Mouse (Mus musculus) kidney, embryonic 15.5 days (tissue): Measurements from ENCODE around the gene Dhx15. TPM values are rescaled to one million over a fixed set of nuclear protein-coding genes. Genes with fewer than 3 reads are reported as not detected.

Experiments used
- ATAC-seq: fragments of 200-750 bp; cut with Nextera tagmentation; replicated peaks from 2 replicates; pipeline ENCODE4 v1.8.0; 2017; ENCODE audit warnings: moderate TSS enrichment; ENCODE audit not compliant: low FRiP score
- H3K27ac ChIP-seq: fragments of 300-500 bp; sonication (generic); 2 replicates; pipeline ENCODE4 v1.5.1; 2015; ENCODE audit warnings: mild to moderate bottlenecking, inconsistent platforms
- H3K27me3 ChIP-seq: fragments of 300-500 bp; sonication (generic); 2 replicates; pipeline ENCODE4 v1.6.1; 2015; ENCODE audit warnings: inconsistent platforms
- H3K36me3 ChIP-seq: fragments of 300-500 bp; sonication (generic); 2 replicates; pipeline ENCODE4 v1.6.1; 2015; ENCODE audit warnings: inconsistent platforms
- H3K4me1 ChIP-seq: fragments of 300-500 bp; sonication (generic); 2 replicates; pipeline ENCODE4 v1.6.1; 2015; ENCODE audit warnings: inconsistent platforms
- H3K4me2 ChIP-seq: fragments of 300-500 bp; sonication (generic); 2 replicates; pipeline ENCODE4 v1.6.1; 2015; ENCODE audit warnings: moderate library complexity, mild to moderate bottlenecking, inconsistent platforms
- H3K4me3 ChIP-seq: fragments of 300-500 bp; sonication (generic); replicated peaks from 2 replicates; pipeline ENCODE4 v1.5.1; 2015; ENCODE audit warnings: mild to moderate bottlenecking, inconsistent platforms
- H3K9ac ChIP-seq: fragments of 300-500 bp; sonication (generic); 2 replicates; pipeline ENCODE4 v1.6.1; 2015; ENCODE audit warnings: mild to moderate bottlenecking, inconsistent platforms
- H3K9me3 ChIP-seq: fragments of 300-500 bp; sonication (generic); replicated peaks from 2 replicates; pipeline ENCODE4 v1.6.1; 2016; ENCODE audit warnings: inconsistent platforms
- WGBS: fragments of 180-500 bp; shearing (Covaris S2); methylation state at CpG from one replicate; pipeline ENCODE4 v1.1.7; 2015; ENCODE audit warnings: mixed read lengths; 5-methylcytosine and 5-hydroxymethylcytosine counted together
- polyA plus RNA-seq: library from polyadenylated mRNA; unstranded; fragments of >200 nt; fragmentation: Nextera tagmentation; extraction: Ambion mirVana; gene quantifications from 2 replicates; pipeline ENCODE4 v1.2.1, GENCODE M21; 2015

Gene Dhx15
- polyA plus RNA-seq, 1 experiment from 2014 or later: 182 TPM

DNA sequence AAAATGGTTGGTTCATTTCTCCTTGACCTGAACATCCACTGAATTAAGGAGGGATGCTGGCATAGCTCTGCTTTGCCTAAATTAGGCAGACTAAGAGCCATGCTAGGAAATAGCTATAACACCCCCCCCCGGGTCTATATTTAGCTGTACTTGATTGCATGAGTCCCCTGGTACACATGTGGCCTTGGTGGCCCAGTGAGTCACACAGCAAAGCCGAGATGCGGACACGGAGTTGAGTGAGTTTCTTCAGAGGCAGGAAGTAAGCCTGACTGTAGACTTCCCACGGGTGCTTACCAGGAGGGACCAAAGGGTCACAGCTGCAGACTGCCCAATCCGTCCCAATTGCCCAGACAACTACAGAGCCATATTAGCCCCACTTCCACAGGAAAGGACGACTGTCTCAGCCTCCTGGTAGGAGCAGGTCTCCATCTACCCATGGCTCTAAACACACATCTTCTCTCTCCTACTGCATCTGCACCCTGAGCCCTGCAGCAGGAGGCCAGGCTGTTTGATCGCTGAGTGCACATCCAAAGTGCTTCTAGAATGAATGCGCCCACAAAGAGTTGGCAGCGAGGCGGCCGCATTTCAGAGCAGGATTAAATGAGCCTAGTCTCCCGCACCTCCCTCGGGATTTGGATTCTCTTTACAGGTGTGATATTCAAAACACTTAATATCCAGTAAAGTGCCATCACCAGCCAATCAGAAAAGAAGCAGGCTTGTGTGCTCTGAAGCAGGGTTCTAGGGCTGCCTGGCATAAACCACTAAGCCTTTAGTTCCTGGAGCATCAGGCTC is 29.9 kb upstream of the Dhx15 start:
- WGBS: 67% methylated on average over 14 of the region's 14 CpGs
- H3K27ac ChIP-seq: no peak overlapping the region
- H3K9me3 ChIP-seq: no peaks in the 10 kb centered on the region
- no peak overlapping the region for H3K4me3 ChIP-seq
- no peaks in the 10 kb centered on the region for H3K27me3 ChIP-seq
- H3K36me3 ChIP-seq: no peaks in the 10 kb centered on the region
- ATAC-seq: no peak
- no peak overlapping the region for H3K9ac ChIP-seq
- H3K4me1 ChIP-seq: peaks cover 23% of the 10 kb centered on the region
- no peak overlapping the region for H3K4me2 ChIP-seq

DNA sequence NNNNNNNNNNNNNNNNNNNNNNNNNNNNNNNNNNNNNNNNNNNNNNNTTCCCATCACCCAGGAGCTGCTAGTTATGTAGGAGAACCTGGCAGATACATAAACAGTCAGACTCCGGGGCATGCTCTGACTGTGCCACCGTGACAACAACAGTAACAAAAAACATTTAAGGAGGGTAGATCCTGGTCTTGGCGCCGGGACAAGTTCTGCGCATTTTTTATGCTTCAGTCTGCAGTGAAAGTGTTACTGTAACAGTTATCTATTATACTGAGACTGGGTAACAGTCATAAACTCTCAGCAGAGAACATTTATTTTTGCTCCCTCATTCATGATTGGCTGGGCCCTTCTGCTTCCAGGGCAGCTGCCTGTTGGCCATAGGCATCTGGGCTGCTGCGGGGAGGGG is 27.9 kb upstream of the Dhx15 start:
- H3K4me1 ChIP-seq: peaks cover 25% of the 10 kb centered on the region
- H3K9ac ChIP-seq: no peak overlapping the region
- no peaks in the 10 kb centered on the region for H3K27me3 ChIP-seq
- H3K27ac ChIP-seq: no peak overlapping the region
- ATAC-seq: no peak
- no peak overlapping the region for H3K4me2 ChIP-seq
- no peak overlapping the region for H3K4me3 ChIP-seq
- 60% methylated on average over 6 of the region's 6 CpGs for WGBS
- H3K36me3 ChIP-seq: no peaks in the 10 kb centered on the region
- H3K9me3 ChIP-seq: no peaks in the 10 kb centered on the region

DNA sequence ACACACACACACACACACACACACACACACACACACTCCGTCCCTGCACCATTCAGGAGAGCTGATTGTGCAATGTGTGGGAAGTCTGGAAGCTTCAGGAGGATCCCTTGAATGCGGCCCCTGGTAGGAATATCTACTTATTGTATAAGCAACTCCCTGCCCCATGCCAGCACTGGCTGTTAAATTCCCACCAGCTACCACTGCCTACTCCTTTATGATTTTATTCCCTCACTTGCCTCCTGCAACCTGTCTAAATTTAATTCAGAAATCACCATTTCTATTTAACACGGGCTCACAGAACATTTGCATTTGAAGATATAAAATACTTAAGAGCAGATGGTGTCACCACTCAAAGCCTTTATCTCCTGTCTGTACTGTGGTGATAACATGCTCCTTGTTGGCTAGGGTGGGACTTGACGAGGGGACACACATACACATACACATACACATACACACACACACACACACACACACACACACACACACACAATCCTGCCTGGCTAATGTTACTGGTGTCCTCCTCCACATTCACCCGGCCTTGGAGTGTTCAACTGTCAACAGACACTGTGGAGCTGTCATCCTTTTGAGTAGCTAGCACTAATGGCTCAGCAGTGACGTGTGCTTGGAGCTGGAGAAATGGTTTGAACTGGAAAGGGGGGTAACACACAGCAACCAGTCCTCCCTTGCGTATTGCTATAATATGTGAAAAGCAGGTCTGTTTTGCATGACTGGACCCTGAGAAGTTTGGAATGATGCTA is 23.0 kb upstream of the Dhx15 start:
- Histone ChIP-seq H3K4me2 (no peak overlapping the region), H3K36me3 (no peaks in the 10 kb centered on the region), H3K4me3 (no peak overlapping the region), H3K9ac (no peak overlapping the region), H3K27me3 (no peaks in the 10 kb centered on the region), H3K4me1 (peaks cover 18% of the 10 kb centered on the region), H3K27ac (no peak overlapping the region), H3K9me3 (no peaks in the 10 kb centered on the region)
- no peak for ATAC-seq
- 68% methylated on average over 7 of the region's 7 CpGs for WGBS

DNA sequence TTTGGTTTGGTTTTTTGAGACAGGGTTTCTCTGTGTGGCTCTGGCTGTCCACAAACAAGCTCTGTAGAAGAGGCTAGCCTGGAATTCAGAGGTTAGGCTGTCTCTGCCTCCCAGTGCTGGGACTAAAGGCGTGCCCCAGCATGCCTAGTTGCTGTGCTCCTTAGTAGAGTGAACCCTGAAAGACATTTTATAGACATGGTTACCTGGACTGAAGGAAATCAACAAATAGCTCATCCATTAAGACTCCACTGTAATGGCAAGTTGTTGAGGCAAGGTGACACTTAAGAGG is 810 bp upstream of the Dhx15 start:
- peak overlapping the region; percentile 80 for H3K4me3 ChIP-seq
- H3K27ac ChIP-seq: peak overlapping the region; percentile 92; the same call in 1 of the 2 replicates
- peak overlapping the region; percentile 31 for H3K9ac ChIP-seq
- H3K36me3 ChIP-seq: no peaks in the 10 kb centered on the region
- WGBS: 49% methylated on average over 1 of the region's 1 CpGs
- no peaks in the 10 kb centered on the region for H3K9me3 ChIP-seq
- H3K4me1 ChIP-seq: peaks cover 23% of the 10 kb centered on the region
- ATAC-seq: no peak
- peak overlapping the region; percentile 74 for H3K4me2 ChIP-seq
- no peaks in the 10 kb centered on the region for H3K27me3 ChIP-seq

DNA sequence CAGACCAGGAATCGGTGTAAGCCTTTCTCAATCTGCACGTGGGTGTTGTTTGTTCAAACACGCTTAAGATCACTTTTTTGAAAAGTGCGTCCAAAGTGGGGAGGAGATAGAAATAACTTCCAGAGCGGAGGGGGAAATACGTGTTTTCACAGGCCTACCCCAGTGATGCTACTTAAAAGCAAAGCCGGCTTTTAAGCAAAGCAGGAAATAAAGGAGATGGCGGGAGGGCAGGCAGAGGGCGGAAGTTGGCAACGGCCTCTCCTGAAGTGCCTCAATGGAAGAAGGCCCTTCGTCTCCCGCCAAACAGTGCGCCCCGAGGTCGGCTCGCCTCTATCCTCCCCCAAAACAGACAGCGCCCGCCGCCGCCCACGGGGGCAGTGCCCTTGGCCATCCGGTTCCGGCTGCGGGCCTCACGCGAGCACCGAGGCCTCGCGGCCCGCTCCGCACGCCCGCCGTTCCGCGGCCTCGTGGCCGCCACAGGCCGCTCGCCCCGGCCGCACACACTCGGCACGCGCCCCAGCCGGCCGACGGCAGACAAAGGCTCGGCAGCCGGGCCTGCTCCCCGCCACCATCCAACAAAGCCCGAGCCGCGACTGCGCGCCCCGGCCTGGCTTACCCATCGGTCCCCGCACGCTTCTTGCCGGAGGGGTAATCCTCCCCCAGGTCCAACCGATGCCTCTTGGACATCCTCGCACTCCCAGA is 499 bp downstream of the Dhx15 start:
- peaks cover 27% of the 10 kb centered on the region for H3K4me1 ChIP-seq
- H3K9me3 ChIP-seq: no peaks in the 10 kb centered on the region
- peak overlapping the region; percentile 92 for H3K9ac ChIP-seq
- H3K36me3 ChIP-seq: no peaks in the 10 kb centered on the region
- no peaks in the 10 kb centered on the region for H3K27me3 ChIP-seq
- peak overlapping the region; percentile 92 for H3K27ac ChIP-seq
- under 1% methylated on average over 63 of the region's 63 CpGs for WGBS
- ATAC-seq: peak; percentile 85
- peak overlapping the region; percentile 74 for H3K4me2 ChIP-seq
- H3K4me3 ChIP-seq: peak overlapping the region; percentile 80

DNA sequence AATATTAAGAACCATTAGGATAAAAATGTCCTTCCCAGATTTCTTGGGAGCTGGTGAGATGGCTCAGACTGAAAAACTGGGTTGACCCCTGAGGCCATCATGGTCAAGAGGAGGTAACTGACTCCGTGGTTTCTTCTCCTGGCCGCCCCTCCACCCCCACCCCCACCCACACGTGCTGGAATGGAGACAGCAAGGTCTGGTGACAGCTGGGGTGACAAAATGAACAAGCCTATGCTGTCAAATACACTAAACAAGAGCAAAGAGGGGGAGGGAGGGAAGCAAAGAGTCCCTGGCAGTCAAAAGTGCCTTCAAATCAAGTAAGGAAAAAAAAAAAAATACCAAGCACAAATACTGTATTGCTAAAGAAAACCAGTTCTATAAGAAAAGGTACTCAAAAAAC is 2.1 kb downstream of the Dhx15 start:
- WGBS: 8% methylated on average over 3 of the region's 3 CpGs
- H3K4me1 ChIP-seq: peaks cover 27% of the 10 kb centered on the region
- ATAC-seq: no peak
- H3K27ac ChIP-seq: no peak overlapping the region
- H3K27me3 ChIP-seq: no peaks in the 10 kb centered on the region
- peak overlapping the region; percentile 80 for H3K4me3 ChIP-seq
- H3K4me2 ChIP-seq: peak overlapping the region; percentile 74
- 0 out of 2 replicates have a peak overlapping the region, but pooled peaks have one; percentile 21 for H3K9ac ChIP-seq
- no peaks in the 10 kb centered on the region for H3K9me3 ChIP-seq
- peaks cover 12% of the 10 kb centered on the region; the same call in 1 of the 2 replicates for H3K36me3 ChIP-seq

DNA sequence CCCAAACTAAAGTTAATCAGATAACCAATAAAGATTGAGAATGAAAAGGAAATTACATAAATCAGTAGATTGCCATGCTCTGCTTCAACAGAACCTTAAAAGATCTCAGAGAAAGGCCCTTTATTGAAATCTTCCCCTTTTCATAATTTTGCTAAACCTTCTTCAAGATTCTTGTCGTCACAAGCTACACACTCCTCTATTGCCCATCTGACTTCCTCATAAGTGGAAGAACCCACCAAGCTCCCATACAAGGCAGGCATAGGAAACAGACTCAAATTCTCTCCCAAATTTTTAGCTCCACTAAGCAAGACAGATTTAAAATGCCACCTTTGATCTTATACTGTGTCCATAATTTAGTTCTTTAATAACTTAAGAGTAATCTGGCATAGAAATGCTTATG is 13.0 kb downstream of the Dhx15 start:
- H3K27me3 ChIP-seq: no peaks in the 10 kb centered on the region
- H3K4me3 ChIP-seq: no peak overlapping the region
- H3K27ac ChIP-seq: no peak overlapping the region
- no peak overlapping the region for H3K9ac ChIP-seq
- WGBS: 85% methylated on average over 1 of the region's 1 CpGs
- ATAC-seq: no peak
- H3K4me1 ChIP-seq: no peaks in the 10 kb centered on the region
- H3K4me2 ChIP-seq: no peak overlapping the region
- H3K36me3 ChIP-seq: peaks cover 37% of the 10 kb centered on the region
- H3K9me3 ChIP-seq: no peaks in the 10 kb centered on the region

DNA sequence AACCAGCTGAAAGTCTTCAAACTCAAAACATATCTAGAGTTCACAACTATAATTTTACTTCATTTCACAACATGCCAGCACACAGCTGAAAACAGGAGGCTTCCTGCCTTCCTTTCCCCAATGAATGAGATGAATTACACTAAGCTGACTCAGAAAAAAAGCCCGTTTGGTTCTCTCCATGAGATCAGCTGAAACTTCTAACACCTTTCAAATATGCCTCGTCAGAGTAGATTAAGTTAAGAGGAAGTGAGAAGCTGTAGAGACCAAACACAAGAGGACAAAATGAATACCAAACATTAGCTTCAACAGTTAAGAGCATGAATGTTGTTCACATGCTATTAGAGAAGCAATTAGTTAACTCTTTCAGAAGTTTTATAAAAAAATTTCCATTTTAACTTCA is 21.8 kb downstream of the Dhx15 start:
- Histone ChIP-seq H3K27me3 (no peaks in the 10 kb centered on the region), H3K4me3 (no peak overlapping the region), H3K4me2 (no peak overlapping the region), H3K9me3 (no peaks in the 10 kb centered on the region), H3K36me3 (peaks cover 55% of the 10 kb centered on the region), H3K27ac (no peak overlapping the region), H3K4me1 (no peaks in the 10 kb centered on the region), H3K9ac (no peak overlapping the region)
- ATAC-seq: no peak
- WGBS: 34% methylated on average over 2 of the region's 2 CpGs

DNA sequence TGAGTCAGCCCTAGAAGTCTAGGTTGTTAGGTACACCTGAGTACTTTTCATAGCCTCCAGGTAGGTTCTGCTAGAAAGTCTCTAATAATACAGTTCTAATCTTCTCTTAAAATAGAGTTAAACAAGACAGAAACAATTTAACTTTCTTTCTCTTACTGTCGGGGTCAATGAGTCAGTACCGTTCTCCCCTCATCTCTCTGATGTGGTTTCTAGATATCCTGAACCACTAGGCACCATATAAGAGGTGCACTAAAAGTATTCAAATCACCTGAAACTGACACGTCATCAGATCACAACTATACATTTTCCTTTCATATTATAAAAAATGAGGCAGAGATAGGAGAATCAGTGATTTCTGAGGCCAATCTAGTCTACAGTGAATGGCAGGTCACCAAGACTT is 41.2 kb downstream of the Dhx15 start:
- no peaks in the 10 kb centered on the region for H3K9me3 ChIP-seq
- no peak overlapping the region for H3K4me3 ChIP-seq
- no peak overlapping the region for H3K27ac ChIP-seq
- WGBS: 81% methylated on average over 3 of the region's 3 CpGs
- no peaks in the 10 kb centered on the region for H3K27me3 ChIP-seq
- H3K36me3 ChIP-seq: peaks cover 58% of the 10 kb centered on the region
- H3K9ac ChIP-seq: no peak overlapping the region
- no peak for ATAC-seq
- no peak overlapping the region for H3K4me2 ChIP-seq
- no peaks in the 10 kb centered on the region for H3K4me1 ChIP-seq

DNA sequence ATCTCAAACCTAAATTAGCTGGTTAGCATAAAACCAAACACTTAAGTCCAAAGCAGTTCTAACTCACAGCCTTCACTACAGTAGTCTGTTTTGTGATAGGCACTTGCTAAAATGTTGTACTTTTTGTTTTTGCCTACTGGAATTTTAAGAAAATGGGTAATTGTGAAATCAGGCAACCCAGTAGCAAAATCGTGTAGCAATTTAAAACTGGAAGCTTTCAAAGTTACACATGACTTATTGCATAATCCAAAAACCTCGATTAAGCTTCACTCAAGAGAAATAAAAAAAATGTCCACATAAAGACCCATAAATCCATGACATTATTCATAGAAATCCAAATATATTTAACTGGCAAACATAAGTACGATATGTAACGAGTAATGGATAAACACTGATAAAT is 43.2 kb downstream of the Dhx15 start:
- ATAC-seq: no peak
- H3K9ac ChIP-seq: no peak overlapping the region
- no peaks in the 10 kb centered on the region for H3K27me3 ChIP-seq
- H3K4me1 ChIP-seq: no peaks in the 10 kb centered on the region
- no peak overlapping the region for H3K4me3 ChIP-seq
- WGBS: 85% methylated on average over 4 of the region's 4 CpGs
- H3K36me3 ChIP-seq: peaks cover 61% of the 10 kb centered on the region
- no peak overlapping the region for H3K27ac ChIP-seq
- H3K9me3 ChIP-seq: no peaks in the 10 kb centered on the region
- H3K4me2 ChIP-seq: no peak overlapping the region

DNA sequence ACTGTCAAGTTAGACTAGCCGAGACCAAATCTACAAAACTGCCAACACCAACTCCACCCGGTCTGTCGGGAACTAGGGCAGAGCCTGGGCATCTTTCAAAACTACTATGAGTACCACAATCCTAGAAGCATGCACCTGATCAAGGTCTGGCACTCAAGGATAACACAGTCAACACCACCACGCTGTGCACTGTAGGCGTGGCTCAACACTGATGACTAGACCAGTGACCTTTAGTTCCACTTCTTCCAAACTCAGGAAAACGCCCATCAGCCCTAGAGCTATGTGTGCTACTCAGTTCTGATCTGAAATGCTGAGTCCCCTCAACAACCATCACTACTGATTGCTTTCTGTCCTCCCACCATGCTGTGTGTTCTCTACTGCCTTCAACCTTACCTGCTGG is 44.6 kb downstream of the Dhx15 start:
- no peak; the same call in 1 of the 2 replicates for ATAC-seq
- H3K27ac ChIP-seq: no peak overlapping the region
- 89% methylated on average over 6 of the region's 6 CpGs for WGBS
- no peaks in the 10 kb centered on the region for H3K9me3 ChIP-seq
- H3K4me1 ChIP-seq: no peaks in the 10 kb centered on the region
- no peak overlapping the region for H3K4me2 ChIP-seq
- H3K9ac ChIP-seq: no peak overlapping the region
- H3K4me3 ChIP-seq: no peak overlapping the region
- H3K27me3 ChIP-seq: no peaks in the 10 kb centered on the region
- peaks cover 61% of the 10 kb centered on the region for H3K36me3 ChIP-seq

DNA sequence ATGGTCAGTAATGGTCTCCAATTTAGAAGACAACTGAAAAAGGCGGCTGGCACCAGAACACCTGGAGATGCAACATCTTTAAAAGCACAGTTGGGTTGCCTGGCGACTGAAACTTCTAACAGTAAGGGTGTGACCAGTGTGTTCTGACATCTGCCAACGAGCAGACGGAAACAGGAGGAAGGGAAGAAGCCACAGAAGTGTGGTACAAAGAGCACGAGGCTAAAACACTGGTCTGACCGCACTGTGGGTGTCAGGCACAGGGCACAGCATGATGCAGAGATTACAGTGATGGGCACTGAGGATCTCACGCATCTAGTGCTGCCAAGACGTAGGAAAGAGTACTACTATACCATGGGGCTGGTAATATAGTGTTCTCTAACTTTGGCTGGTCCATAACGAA is 48.4 kb downstream of the Dhx15 start:
- Histone ChIP-seq H3K4me1 (no peaks in the 10 kb centered on the region), H3K27me3 (no peaks in the 10 kb centered on the region), H3K4me2 (no peak overlapping the region), H3K9ac (no peak overlapping the region), H3K27ac (no peak overlapping the region), H3K4me3 (no peak overlapping the region), H3K9me3 (no peaks in the 10 kb centered on the region), H3K36me3 (peaks cover 62% of the 10 kb centered on the region)
- ATAC-seq: no peak
- 89% methylated on average over 9 of the region's 9 CpGs for WGBS
